Mouse (Mus musculus) liver, embryonic 14.5 days (tissue): ENCODE data around the gene Zfp324. TPM values are rescaled to one million over a fixed set of nuclear protein-coding genes. Genes with fewer than 3 reads are reported as not detected.
"Not testable (repeated sequence)": the region's sequence is repeated elsewhere in the genome, so short reads cannot be mapped to it uniquely, and the experiment has no call there.

ENCODE experiments used
- ATAC-seq: fragments of 200-750 bp; cut with Nextera tagmentation; 2 replicates; pipeline ENCODE4 v1.8.0; 2017; ENCODE audit warnings: moderate number of reproducible peaks, mild to moderate bottlenecking, moderate library complexity; ENCODE audit not compliant: insufficient read depth
- DNase-seq, 3 experiments: peaks; one replicate each; pipeline ENCODE4 v3.0.0-alpha.2; 2012 to 2013; ENCODE audit warnings: low read depth in 3 of 3, low spot score in 3 of 3
- H3K27ac ChIP-seq: fragments of 300-500 bp; sonication (generic); 2 replicates; pipeline ENCODE4 v1.5.1; 2014; ENCODE audit warnings: moderate library complexity, mild to moderate bottlenecking, control low read depth, inconsistent platforms
- H3K27me3 ChIP-seq: fragments of 300-500 bp; sonication (generic); 2 replicates; pipeline ENCODE4 v1.6.1; 2014; ENCODE audit warnings: mild to moderate bottlenecking, low read length, moderate library complexity; ENCODE audit not compliant: control insufficient read depth, insufficient read depth
- H3K36me3 ChIP-seq: fragments of 300-500 bp; sonication (generic); replicated peaks from 2 replicates; pipeline ENCODE4 v1.6.1; 2014; ENCODE audit warnings: low read depth; ENCODE audit not compliant: control insufficient read depth, insufficient read depth
- H3K4me1 ChIP-seq, 2 experiments: fragments of 200-500 bp in 1 of 2; fragments of 300-500 bp in 1 of 2; sonication (generic) in 1 of 2; replicated peaks; 2 replicates each; pipeline ENCODE4 v1.6.1; 2012 to 2014; ENCODE audit warnings: antibody characterized with exemption in 1 of 2, inconsistent platforms in 1 of 2, low read length in 1 of 2; ENCODE audit not compliant: control insufficient read depth in 2 of 2, insufficient read depth in 2 of 2
- H3K4me2 ChIP-seq: fragments of 300-500 bp; sonication (generic); 2 replicates; pipeline ENCODE4 v1.6.1; 2014; ENCODE audit warnings: low read depth, mild to moderate bottlenecking, control low read depth, moderate library complexity
- H3K4me3 ChIP-seq, 2 experiments: fragments of 200-500 bp in 1 of 2; fragments of 300-500 bp in 1 of 2; sonication (generic) in 1 of 2; 2 replicates each; pipeline ENCODE4 v1.5.1; 2012 to 2014; ENCODE audit warnings: low read depth in 2 of 2, low read length in 2 of 2, mild to moderate bottlenecking in 2 of 2, control low read depth in 1 of 2, inconsistent platforms in 1 of 2, moderate library complexity in 1 of 2; ENCODE audit not compliant: insufficient read depth in 1 of 2
- H3K9ac ChIP-seq: fragments of 300-500 bp; sonication (generic); replicated peaks from 2 replicates; pipeline ENCODE4 v1.6.1; 2014; ENCODE audit warnings: mild to moderate bottlenecking, control low read depth, moderate library complexity
- H3K9me3 ChIP-seq: fragments of 300-500 bp; sonication (generic); 2 replicates; pipeline ENCODE4 v1.6.1; 2016; ENCODE audit warnings: low read length, mixed read lengths; ENCODE audit not compliant: control insufficient read depth
- CTCF ChIP-seq: IDR thresholded peaks from 2 replicates; pipeline ENCODE4 v1.5.1; 2016; ENCODE audit warnings: antibody characterized with exemption, low read depth, control low read depth
- EP300 ChIP-seq: IDR thresholded peaks from 2 replicates; pipeline ENCODE4 v1.6.1; 2016; ENCODE audit warnings: antibody characterized with exemption, low read depth
- WGBS: fragments of 180-500 bp; shearing (Covaris S2); extraction: QIAGEN DNeasy Blood & Tissue Kit; methylation state at CpG from one replicate; pipeline ENCODE4 v1.1.7; 2014; ENCODE audit not compliant: insufficient replicate concordance; 5-methylcytosine and 5-hydroxymethylcytosine counted together
- polyA plus RNA-seq, 2 experiments: library from polyadenylated mRNA; depleted of rRNA in 1 of 2; stranded (reverse) in 1 of 2; unstranded in 1 of 2; fragments of >200 nt; fragmentation: Nextera tagmentation in 1 of 2; extraction: Ambion mirVana in 1 of 2; gene quantifications; 2 replicates each; pipeline versions ENCODE4 v1.2.1 to v1.2.3; 2012 to 2014

Zfp324 gene
- polyA plus RNA-seq, 2 experiments, result 1.8 to 2.0 TPM

GRCm38 (mm10) chr7:12926316-12926715, 39.3 kb upstream of the Zfp324 start:
- Histone ChIP-seq H3K4me3 (no peak overlapping the region), H3K27ac (no peak overlapping the region), H3K9me3 (no peaks in the 10 kb centered on the region), H3K36me3 (peaks cover 40% of the 10 kb centered on the region), H3K4me1 (peaks cover 10 to 12% of the 10 kb centered on the region in 2 experiments), H3K4me2 (no peak overlapping the region), H3K27me3 (peaks cover 8% of the 10 kb centered on the region; the same call in 1 of the 2 replicates), H3K9ac (no peak overlapping the region)
- 73% methylated on average over 7 of the region's 7 CpGs for WGBS
- TF ChIP-seq EP300, result no peak
- no peak for TF ChIP-seq CTCF
- no peak for ATAC-seq
- DNase-seq, result no peak

- no peaks in the 10 kb centered on the region for H3K9me3 ChIP-seq
- DNase-seq (no peak), ATAC-seq (peak; percentile 13)
- H3K4me2 ChIP-seq, result peak within 1 kb of the TSS; percentile 53
- TF ChIP-seq CTCF (no peak), EP300 (no peak)
- peaks cover 10 to 12% of the 10 kb centered on the region in 2 experiments for H3K4me1 ChIP-seq
- peaks cover 8% of the 10 kb centered on the region; the same call in 1 of the 2 replicates for H3K27me3 ChIP-seq
- no peak within 1 kb of the TSS for H3K9ac ChIP-seq
- no peak within 1 kb of the TSS for H3K27ac ChIP-seq
- peaks cover 40% of the 10 kb centered on the region for H3K36me3 ChIP-seq
- H3K4me3 ChIP-seq, result peak within 1 kb of the TSS in 1 of 2 experiments; percentile 28; a peak in 1 of 4 replicates
- 23% methylated on average over 8 of the region's 8 CpGs for WGBS
Observed at GRCm38 (mm10) chr7:12927191-12927680, 38.4 kb upstream of the Zfp324 start, which contains the start of gene Rnf225. Gene Rnf225, plus strand, starts transcription at chr7:12927416.

- DNase-seq, result no peak
Observed at GRCm38 (mm10) chr7:12927693-12928589, 37.7 kb upstream of the Zfp324 start.

GRCm38 (mm10) chr7:12933615-12934140, 32.0 kb upstream of the Zfp324 start:
- WGBS, result 76% methylated on average over 4 of the region's 4 CpGs
- Histone ChIP-seq H3K4me3 (no peak overlapping the region), H3K4me2 (no peak overlapping the region), H3K4me1 (no peaks in the 10 kb centered on the region), H3K36me3 (no peaks in the 10 kb centered on the region), H3K9me3 (no peaks in the 10 kb centered on the region), H3K9ac (no peak overlapping the region), H3K27ac (no peak overlapping the region), H3K27me3 (0 out of 2 replicates have a peak, but pooled peaks cover 2% of the 10 kb centered on the region)
- TF ChIP-seq EP300, result no peak
- no peak for TF ChIP-seq CTCF
- no peak for ATAC-seq
- no peak for DNase-seq

More at GRCm38 (mm10) chr7:12927693-12928589, 37.7 kb upstream of the Zfp324 start:
- Histone ChIP-seq H3K27ac (no peak overlapping the region), H3K4me1 (peaks cover 10 to 11% of the 10 kb centered on the region in 2 experiments), H3K36me3 (peaks cover 40% of the 10 kb centered on the region), H3K27me3 (peaks cover 8% of the 10 kb centered on the region; the same call in 1 of the 2 replicates), H3K9ac (no peak overlapping the region), H3K4me2 (peak overlapping the region; percentile 53), H3K9me3 (no peaks in the 10 kb centered on the region), H3K4me3 (peak overlapping the region in 1 of 2 experiments; percentile 28; a peak in 1 of 4 replicates)
- TF ChIP-seq CTCF (no peak), EP300 (no peak)
- WGBS, result 5% methylated on average over 65 of the region's 65 CpGs
- ATAC-seq, result peak; percentile 53

DNA sequence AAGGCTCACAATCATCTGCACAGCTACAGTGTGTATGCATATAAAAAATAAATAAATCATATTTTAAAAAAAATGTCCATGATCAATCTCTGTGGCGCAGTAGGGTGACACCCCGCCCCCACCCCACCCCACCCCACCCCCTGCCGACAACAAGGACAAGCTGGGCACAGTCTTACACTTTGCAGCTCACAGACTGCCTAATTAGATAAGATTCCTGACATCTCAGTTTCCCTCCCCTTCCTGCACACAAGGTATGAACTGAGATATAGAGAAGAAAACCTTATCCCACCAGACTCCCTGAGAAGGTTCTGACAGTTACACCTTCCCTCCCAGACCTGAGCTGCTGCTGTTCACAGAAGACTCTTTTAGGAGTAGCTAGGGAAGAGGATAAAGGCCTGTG, 30.8 kb upstream of the Zfp324 start:
- Histone ChIP-seq H3K4me2 (no peak overlapping the region), H3K9me3 (no peaks in the 10 kb centered on the region), H3K27ac (no peak overlapping the region), H3K9ac (no peak overlapping the region), H3K4me1 (no peaks in the 10 kb centered on the region), H3K4me3 (no peak overlapping the region), H3K27me3 (no peaks in the 10 kb centered on the region), H3K36me3 (no peaks in the 10 kb centered on the region)
- DNase-seq (no peak), ATAC-seq (0 out of 2 replicates have a peak, but pooled peaks have one; percentile 24)
- 26% methylated on average over 3 of the region's 3 CpGs for WGBS
- TF ChIP-seq CTCF (no peak), EP300 (no peak)

DNA sequence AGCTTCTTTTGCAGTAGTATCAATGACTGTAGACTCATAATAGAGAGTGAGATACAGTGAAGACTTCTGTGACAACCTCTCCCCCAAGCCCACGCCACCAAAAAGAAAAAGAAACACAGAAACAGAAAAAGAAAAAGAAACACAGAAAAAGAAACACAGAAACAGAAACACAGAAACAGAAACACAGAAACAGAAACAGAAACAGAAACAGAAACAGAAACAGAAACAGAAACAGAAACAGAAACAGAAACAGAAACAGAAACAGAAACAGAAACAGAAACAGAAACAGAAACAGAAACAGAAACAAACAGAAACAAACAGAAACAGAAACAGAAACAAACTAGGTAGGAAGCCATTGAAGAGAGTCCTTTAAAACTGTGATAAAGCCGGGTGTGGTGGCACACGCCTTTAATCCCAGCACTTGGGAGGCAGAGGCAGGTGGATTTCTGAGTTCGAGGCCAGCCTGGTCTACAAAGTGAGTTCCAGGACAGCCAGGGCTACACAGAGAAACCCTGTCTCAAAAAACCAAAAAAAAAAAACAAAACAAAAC, 28.3 kb upstream of the Zfp324 start:
- not testable (repeated sequence) for H3K27ac ChIP-seq, H3K9ac ChIP-seq, ATAC-seq, H3K27me3 ChIP-seq, H3K4me2 ChIP-seq, H3K9me3 ChIP-seq, H3K4me3 ChIP-seq, H3K36me3 ChIP-seq, DNase-seq, H3K4me1 ChIP-seq
- WGBS, result 65% methylated on average over 4 of the region's 4 CpGs
